Mouse (Mus musculus): ENCODE data around the gene Ece1. TPM values are rescaled to one million over a fixed set of nuclear protein-coding genes. Genes with fewer than 3 reads are reported as not detected.

The Ece1 gene
- total RNA-seq, 2 experiments from 2014 or later = 50.3 to 52.3 TPM

DNA sequence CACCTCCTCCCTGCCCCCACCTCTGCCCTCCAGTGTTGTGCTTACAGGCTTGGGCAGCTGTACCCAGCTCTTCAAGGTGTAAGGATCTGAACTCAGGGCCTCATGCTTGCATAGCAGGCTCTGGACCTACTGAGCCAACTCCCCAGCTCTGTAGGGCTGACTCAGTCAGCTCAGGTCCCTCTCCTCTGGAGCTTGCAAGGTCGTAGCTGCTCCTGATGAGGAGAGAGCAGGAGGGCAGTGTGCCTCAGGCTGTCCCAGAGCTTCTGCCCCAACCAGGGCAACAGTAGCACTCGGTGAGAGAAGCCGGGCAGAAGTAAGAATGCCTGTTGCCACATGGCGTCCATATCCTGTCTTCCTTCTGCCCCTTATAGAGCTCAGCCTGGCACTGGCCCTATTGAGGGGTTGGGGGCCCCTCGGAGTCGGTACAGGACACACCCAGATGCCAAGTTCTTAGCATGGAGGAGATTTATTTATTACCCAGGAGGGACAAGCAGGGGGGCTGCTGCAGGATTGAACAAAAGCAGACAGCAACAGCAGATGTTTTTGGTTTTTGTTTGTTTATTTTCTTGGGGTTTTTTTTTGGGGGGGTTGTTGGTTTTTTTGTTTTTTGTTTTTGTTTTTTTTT lies 70.6 kb downstream of the Ece1 start:
- no peak for DNase-seq (ENCODE audit: extremely low spot score in 1 of 2, low spot score in 1 of 2)

GRCm38 (mm10) chr4:137933328-137933727 lies 71.3 kb downstream of the Ece1 start:
- DNase-seq (ENCODE audit: extremely low spot score in 1 of 2, low spot score in 1 of 2) = no peak

GRCm38 (mm10) chr4:137936134-137936533 lies 74.1 kb downstream of the Ece1 start:
- no peak for DNase-seq (ENCODE audit: extremely low spot score in 1 of 2, low spot score in 1 of 2)

GRCm38 (mm10) chr4:137940061-137940460 lies 78.0 kb downstream of the Ece1 start:
- no peak for DNase-seq (ENCODE audit: extremely low spot score in 1 of 2, low spot score in 1 of 2)

- no peak for DNase-seq (ENCODE audit: extremely low spot score in 1 of 2, low spot score in 1 of 2)
Observed at GRCm38 (mm10) chr4:137941131-137941844, 79.3 kb downstream of the Ece1 start.

GRCm38 (mm10) chr4:137941871-137942781 lies 80.1 kb downstream of the Ece1 start:
- DNase-seq (ENCODE audit: extremely low spot score in 1 of 2, low spot score in 1 of 2) = no peak

GRCm38 (mm10) chr4:137942782-137943486 lies 80.9 kb downstream of the Ece1 start:
- DNase-seq (ENCODE audit: extremely low spot score in 1 of 2, low spot score in 1 of 2) = no peak

GRCm38 (mm10) chr4:137943540-137943939 lies 81.5 kb downstream of the Ece1 start:
- DNase-seq (ENCODE audit: extremely low spot score in 1 of 2, low spot score in 1 of 2) = no peak

- DNase-seq (ENCODE audit: extremely low spot score in 1 of 2, low spot score in 1 of 2) = no peak
Observed at GRCm38 (mm10) chr4:137945376-137945775, 83.3 kb downstream of the Ece1 start.

DNA sequence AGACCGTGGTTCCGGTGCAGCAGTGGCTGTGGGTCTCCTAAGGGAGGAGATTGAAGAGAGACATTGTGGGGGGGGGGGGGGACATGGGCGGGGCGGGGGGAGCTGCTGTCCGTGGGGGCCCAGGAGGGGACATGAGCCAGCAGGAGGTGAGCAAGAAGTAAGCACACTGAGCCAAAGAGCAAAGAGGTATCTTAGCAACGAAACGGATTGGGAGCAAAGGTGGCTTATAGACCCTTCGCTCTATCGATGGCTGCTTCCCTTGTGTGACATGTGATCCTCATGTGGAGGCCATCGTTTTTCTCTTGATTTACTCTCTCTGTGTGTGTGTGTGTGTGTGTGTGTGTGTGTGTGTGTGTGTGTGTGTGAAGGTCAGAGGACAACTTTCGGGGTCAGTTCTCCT lies 84.4 kb downstream of the Ece1 start:
- no peak for DNase-seq (ENCODE audit: extremely low spot score in 1 of 2, low spot score in 1 of 2)

DNA sequence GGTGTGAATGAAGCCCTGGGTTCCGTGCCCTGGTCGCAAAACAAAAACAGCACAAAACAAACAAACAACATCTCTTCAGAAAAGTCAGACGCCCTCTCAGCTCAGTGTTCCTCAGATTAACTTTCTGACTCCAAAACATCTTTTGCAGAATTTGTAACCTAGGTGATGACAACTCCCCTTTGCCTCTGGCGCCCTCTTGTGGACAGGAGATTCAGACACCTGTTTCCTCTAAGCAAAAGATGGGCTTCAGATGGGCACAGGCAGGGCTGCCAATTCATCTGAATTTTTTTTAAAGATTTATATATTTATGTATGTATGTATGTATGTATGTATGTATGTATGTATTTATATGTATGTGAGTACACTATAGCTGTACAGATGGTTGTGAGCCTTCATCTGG lies 90.8 kb downstream of the Ece1 start:
- peak; percentile 70 to 90 for DNase-seq (ENCODE audit: extremely low spot score in 1 of 2, low spot score in 1 of 2)

GRCm38 (mm10) chr4:137954184-137954583 lies 92.1 kb downstream of the Ece1 start:
- DNase-seq (ENCODE audit: extremely low spot score in 1 of 2, low spot score in 1 of 2) = no peak

DNA sequence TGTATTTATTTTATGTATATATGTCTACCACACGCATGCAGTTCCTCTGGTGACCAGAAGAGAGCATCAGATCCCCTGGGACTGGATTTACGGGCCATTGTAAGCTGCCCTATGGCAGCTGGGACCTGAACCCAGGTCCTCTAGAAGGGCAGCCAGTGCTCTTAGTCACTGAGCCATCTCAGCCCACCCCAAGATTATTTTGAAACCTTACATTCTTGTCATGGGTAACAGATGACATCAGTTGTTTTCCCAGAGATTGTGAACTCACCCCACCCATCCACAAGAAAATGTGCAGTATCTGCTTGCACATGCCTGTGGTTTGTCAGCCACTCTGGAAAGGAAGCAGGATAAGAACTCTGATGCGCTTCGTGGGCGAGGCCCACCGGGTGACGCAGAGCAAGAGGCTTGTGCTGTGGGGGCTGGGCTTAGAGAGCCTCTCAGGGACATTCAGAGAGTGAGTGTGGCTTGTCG lies 92.9 kb downstream of the Ece1 start:
- DNase-seq (ENCODE audit: extremely low spot score in 1 of 2, low spot score in 1 of 2) = no peak

DNA sequence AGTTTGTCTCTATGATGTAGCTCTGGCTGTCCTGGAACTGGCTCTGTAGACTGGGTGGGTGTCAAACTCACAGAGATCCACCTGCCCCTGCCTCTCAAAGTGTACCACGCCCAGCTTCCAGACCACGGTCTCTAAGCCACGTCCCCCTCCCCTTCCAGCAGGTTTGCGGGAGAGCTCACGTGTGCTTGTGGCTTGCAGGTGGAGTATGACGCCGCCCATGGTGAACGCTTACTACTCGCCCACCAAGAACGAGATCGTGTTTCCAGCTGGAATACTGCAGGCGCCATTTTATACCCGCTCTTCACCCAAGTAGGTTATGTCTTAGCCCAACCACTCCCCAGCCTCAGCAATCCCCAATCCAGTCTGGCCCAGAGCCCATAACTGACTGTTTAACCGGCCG lies 94.2 kb downstream of the Ece1 start:
- no peak for DNase-seq (ENCODE audit: extremely low spot score in 1 of 2, low spot score in 1 of 2)

GRCm38 (mm10) chr4:137959889-137960665 lies 98.0 kb downstream of the Ece1 start:
- no peak for DNase-seq (ENCODE audit: extremely low spot score in 1 of 2, low spot score in 1 of 2)

DNA sequence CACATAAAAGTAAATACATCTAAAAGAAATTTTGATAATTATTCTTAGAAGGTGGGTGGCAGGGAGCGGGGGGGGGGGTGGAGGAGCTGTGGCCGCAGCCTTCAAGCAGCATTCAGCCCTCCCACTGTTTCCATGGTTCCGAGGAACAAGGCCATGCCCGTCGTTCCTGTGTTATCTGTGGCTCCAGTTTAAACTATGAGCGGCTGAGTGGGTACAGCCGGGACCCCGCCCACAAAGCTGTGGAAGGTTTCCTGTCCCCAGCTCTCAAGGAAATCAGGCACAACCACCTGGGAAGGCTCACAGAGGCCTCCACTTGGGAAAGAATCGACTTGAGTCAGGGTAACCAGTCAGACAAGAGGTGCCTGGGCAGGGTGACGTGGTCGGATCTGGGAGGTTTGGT lies 98.7 kb downstream of the Ece1 start:
- DNase-seq (ENCODE audit: extremely low spot score in 1 of 2, low spot score in 1 of 2) = no peak

DNA sequence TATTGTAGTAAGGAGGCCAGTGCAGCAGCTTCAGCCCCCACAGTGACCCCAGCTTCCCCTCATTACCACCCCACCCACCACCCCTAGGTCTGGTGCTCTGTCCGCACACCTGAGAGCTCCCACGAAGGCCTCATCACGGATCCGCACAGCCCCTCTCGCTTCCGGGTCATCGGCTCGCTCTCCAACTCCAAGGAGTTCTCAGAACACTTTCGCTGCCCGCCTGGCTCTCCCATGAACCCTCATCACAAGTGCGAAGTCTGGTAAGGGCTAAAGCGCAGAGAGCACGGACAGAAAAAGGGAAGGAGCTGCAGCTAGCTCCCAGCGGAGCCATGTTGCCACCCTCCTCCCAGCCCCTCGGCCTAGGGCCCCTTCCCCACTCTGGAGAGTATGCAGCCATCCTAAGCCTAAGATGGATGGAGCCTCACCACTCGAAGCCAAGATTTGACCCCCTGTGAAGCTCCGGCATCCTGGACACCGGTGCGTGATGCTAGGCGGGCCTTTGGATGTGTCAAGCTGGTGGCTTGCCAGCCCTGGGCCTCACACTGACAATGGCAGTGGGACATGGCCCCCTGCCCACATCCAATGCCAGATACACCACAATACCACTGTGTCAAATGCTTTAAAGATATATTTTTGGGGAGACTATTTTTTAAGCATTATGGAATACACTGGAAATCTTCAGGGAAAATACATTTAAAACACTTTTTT lies 100.8 kb downstream of the Ece1 start:
- no peak for DNase-seq (ENCODE audit: extremely low spot score in 1 of 2, low spot score in 1 of 2)

DNA sequence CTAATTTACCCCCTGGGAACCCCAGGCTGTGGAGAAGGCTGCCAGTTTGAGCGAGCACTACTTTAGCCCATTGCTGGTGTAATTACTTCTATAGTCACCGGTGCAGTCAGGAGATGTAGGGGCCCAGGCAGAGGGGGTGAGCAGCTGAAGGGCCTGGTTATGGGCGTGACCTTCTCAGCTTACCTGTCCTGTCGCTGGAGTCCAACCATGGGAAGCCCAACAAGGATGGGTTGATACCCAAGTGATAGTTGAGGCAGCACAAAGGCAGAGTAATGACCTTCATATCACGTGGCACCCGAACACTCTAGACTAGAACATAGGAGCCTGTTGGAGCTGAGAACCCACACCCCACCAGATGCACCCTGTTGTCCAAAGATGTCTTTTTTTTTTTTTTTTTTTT lies 101.4 kb downstream of the Ece1 start:
- DNase-seq (ENCODE audit: extremely low spot score in 1 of 2, low spot score in 1 of 2) = no peak

Measured in layer of hippocampus, postnatal 25 days (tissue).